Mouse (Mus musculus): ENCODE results near the gene Ggact. TPM values are rescaled to one million over a fixed set of nuclear protein-coding genes. Genes with fewer than 3 reads are reported as not detected.

The Ggact gene
- polyA plus RNA-seq, 1 experiment, result 6.3 TPM

DNA sequence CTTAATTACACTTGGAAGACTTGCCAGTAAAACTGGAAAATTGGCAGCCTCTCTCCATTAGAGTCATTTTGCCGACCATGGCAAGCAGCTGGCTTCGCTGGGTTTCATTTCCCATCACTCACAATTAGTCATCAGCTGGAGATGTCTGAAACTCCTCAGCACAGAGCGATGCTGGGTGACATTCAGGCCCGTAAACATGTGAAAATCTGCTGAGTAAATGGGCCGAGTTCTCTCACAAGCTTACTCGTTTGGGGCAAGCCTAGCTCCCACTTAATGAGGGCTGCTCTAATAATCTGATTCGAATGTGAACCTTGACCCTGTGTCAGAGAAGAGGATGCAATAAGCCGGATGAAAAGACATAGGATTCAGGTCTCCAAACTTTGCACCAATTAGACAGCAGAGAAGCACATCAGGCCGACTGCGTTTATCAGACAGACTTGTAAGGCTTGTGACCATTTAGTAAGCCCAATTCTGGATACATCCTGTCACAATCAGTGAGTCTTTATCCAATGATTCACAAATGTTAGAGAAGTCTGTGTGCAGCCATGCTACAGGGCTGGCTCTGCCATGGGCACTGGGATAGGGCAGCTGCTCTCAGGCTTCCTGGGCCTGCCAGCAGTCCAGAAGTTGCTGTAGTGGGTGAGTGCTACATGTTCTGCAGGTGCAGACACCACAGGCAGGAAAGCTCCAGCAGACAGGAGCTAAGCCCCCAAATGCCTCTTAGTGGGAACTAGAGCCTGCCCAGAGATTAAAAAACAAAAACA, 29.6 kb downstream of the Ggact start:
- no peaks in the 10 kb centered on the region for H3K9me3 ChIP-seq
- H3K4me3 ChIP-seq (replicated peaks), result no peak overlapping the region
- TF ChIP-seq FLI1 (IDR thresholded peaks at IDR 0.05; ENCODE audit: low read length), result no peak
- no peak for TF ChIP-seq GATA1 (IDR thresholded peaks at IDR 0.05; ENCODE audit: borderline replicate concordance, low read length)
- H3K27me3 ChIP-seq (replicated peaks), result no peaks in the 10 kb centered on the region
- H3K4me1 ChIP-seq, result no peaks in the 10 kb centered on the region
- peaks cover 10% of the 10 kb centered on the region for H3K36me3 ChIP-seq (replicated peaks; ENCODE audit: low read length)

DNA sequence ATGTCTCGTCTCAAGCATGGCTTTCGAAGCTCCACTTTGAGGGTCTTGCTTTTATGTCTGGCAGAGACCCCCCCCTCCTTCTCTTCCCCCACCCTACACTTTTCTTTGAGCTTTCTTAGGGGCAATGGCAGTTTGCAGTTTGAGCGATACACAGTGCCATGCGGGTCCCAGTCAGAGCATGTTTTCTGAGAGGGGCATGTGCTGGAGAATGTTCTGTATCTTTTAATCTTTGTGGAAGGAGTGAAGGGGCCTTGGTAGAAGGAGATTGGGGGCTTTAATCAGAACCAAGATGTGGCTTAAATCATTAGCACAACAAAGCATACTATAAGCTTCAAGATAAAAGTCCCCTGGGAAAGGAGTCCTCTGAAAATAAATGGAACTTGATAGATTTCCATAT, 30.1 kb downstream of the Ggact start:
- no peak overlapping the region for H3K4me3 ChIP-seq (replicated peaks)
- peaks cover 4% of the 10 kb centered on the region for H3K36me3 ChIP-seq (replicated peaks; ENCODE audit: low read length)
- TF ChIP-seq GATA1 (IDR thresholded peaks at IDR 0.05; ENCODE audit: borderline replicate concordance, low read length) (no peak), FLI1 (IDR thresholded peaks at IDR 0.05; ENCODE audit: low read length) (no peak)
- no peaks in the 10 kb centered on the region for H3K4me1 ChIP-seq
- no peaks in the 10 kb centered on the region for H3K27me3 ChIP-seq (replicated peaks)
- H3K9me3 ChIP-seq, result no peaks in the 10 kb centered on the region

DNA sequence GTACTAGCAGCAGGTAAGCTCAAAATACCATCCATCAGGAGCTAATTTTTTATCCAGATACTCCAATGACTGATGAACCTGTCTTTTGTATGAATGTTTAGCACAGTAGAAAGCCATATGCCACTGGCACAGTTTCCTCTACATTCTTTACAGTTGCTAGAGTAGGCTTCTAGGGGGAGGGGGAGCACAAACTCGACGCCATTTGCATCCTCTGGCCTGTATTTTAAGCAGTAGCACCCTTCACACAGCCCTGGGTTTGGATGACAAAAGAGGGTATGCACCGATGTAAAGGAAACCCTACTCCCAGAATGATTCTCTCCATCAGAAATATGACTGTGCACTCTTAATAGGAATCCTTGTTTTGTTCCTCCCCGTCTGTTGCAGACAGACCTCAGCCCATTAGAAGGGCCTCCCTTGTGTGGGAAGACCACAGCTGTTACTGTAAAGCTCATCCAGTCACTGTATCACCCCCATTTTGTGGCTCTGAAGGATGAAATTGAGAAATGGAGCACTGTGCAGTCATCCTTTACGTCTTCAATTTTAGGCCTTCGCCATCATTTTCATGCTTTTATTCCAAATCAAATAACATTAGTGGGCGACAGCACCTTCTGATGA, 30.7 kb downstream of the Ggact start:
- Histone ChIP-seq H3K27me3 (replicated peaks) (no peaks in the 10 kb centered on the region), H3K36me3 (replicated peaks; ENCODE audit: low read length) (peaks cover 3% of the 10 kb centered on the region), H3K9me3 (no peaks in the 10 kb centered on the region), H3K4me1 (no peaks in the 10 kb centered on the region), H3K4me3 (replicated peaks) (no peak overlapping the region)
- no peak for TF ChIP-seq GATA1 (IDR thresholded peaks at IDR 0.05; ENCODE audit: borderline replicate concordance, low read length)
- no peak for TF ChIP-seq FLI1 (IDR thresholded peaks at IDR 0.05; ENCODE audit: low read length)

DNA sequence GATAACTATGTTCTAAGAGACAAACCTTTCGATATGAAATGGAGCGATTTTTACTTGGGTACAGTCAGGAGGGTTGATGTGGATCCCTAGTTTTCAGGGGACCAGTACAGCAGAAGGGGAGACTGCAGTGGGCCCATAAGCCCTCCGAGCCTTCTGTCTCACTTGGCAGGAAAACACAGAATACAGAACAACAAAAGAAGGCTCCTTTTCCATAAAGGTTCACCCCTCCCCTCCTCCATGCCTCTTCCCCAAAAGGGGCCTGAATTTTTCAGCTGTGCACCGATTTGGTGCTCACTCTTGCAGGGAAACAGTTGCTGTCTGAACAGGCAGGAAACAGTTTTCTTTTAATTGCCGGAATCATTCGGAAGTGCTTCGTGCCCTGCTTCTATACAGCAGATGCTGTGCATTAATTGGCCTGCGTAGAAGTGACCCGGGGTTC, 31.3 kb downstream of the Ggact start:
- no peak for TF ChIP-seq GATA1 (IDR thresholded peaks at IDR 0.05; ENCODE audit: borderline replicate concordance, low read length)
- Histone ChIP-seq H3K27me3 (replicated peaks) (no peaks in the 10 kb centered on the region), H3K36me3 (replicated peaks; ENCODE audit: low read length) (peaks cover 3% of the 10 kb centered on the region), H3K4me3 (replicated peaks) (no peak overlapping the region), H3K9me3 (no peaks in the 10 kb centered on the region), H3K4me1 (no peaks in the 10 kb centered on the region)

DNA sequence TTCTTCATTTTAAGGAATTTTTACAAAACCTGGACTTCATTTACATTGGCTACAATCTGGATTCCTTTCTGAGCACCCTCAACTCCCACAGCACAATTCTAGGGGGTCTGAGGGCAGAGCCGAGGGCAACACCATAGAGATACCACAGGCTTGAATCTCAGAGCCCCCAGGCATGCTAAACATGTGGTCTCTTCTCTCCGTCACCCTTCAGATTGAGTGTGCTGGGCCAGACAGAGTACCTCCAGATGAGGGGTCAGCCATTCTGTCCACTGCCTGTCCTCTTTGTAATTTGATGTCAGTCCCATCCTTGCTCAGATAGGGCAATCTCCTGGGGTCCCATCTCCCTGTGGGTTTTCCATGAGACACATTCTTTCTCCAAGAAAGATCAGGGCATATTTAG, 31.9 kb downstream of the Ggact start:
- H3K4me1 ChIP-seq, result no peaks in the 10 kb centered on the region
- TF ChIP-seq GATA1 (IDR thresholded peaks at IDR 0.05; ENCODE audit: borderline replicate concordance, low read length) (no peak), FLI1 (IDR thresholded peaks at IDR 0.05; ENCODE audit: low read length) (no peak)
- no peaks in the 10 kb centered on the region for H3K27me3 ChIP-seq (replicated peaks)
- no peaks in the 10 kb centered on the region for H3K9me3 ChIP-seq
- H3K36me3 ChIP-seq (replicated peaks; ENCODE audit: low read length), result no peaks in the 10 kb centered on the region
- H3K4me3 ChIP-seq (replicated peaks), result no peak overlapping the region

DNA sequence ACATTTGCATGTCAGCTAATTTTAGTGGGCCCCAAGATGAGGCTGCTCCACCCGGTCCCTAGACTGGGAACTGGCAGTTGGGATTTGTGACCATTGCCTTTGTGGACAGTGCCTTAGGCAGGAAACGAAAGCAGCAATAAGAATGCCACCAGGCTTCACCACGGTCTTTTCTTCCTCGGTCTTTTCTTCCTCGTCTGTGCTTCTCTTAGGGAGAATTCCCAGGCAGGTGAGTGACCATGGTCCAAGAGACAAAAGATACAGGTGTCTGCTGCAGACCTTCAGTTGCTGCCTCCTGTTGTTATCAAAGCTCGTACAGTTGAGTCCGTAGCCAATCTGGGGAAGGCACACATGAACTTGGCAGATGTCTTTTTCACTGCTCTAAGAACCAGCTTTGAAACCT, 33.3 kb downstream of the Ggact start:
- TF ChIP-seq GATA1 (IDR thresholded peaks at IDR 0.05; ENCODE audit: borderline replicate concordance, low read length), result no peak
- TF ChIP-seq FLI1 (IDR thresholded peaks at IDR 0.05; ENCODE audit: low read length), result no peak
- Histone ChIP-seq H3K4me3 (replicated peaks) (no peak overlapping the region), H3K36me3 (replicated peaks; ENCODE audit: low read length) (no peaks in the 10 kb centered on the region), H3K27me3 (replicated peaks) (no peaks in the 10 kb centered on the region), H3K4me1 (no peaks in the 10 kb centered on the region), H3K9me3 (no peaks in the 10 kb centered on the region)

DNA sequence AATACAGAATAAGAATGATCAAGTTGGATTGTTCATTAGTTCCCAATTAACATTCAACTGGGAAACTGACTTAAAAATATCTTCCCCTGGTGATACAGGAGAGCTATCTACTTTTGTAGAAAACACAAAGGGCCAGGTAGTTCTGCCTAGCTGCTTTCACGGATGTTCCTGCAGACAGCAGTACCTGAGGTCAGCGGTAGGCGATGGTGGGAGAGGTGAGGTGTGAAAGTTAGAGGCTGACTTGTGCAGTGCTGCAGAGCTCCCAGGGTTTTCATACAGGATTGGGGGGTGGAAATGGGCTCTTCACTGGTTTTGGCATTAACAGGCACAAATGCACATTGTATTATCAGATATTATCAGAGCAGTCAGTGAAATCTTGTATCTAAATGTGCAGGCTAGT, 35.8 kb downstream of the Ggact start:
- Histone ChIP-seq H3K27me3 (replicated peaks) (peaks cover 5% of the 10 kb centered on the region), H3K9me3 (no peaks in the 10 kb centered on the region), H3K36me3 (replicated peaks; ENCODE audit: low read length) (no peaks in the 10 kb centered on the region), H3K4me1 (no peaks in the 10 kb centered on the region), H3K4me3 (replicated peaks) (no peak overlapping the region)
- TF ChIP-seq GATA1 (IDR thresholded peaks at IDR 0.05; ENCODE audit: borderline replicate concordance, low read length), result no peak
- TF ChIP-seq FLI1 (IDR thresholded peaks at IDR 0.05; ENCODE audit: low read length), result no peak

DNA sequence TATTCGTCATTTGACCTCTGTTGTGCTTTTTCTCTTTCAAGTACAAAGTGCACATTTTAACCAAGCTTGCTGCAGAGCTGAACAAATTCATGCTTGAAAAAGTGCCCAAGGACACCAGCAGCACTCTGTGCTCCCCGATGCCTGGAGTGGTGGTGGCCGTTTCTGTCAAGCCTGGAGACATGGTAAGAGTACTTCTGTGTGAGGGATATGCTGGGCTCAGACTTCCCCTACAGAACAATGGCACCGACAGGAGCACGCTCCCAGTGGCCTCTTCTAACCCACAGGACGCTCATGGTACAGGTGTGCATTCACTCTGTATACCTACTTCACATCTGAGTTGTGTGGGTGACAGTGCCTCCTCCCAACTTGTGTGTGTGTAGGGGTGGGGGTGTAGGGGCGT, 36.8 kb downstream of the Ggact start:
- Histone ChIP-seq H3K9me3 (no peaks in the 10 kb centered on the region), H3K4me3 (replicated peaks) (no peak overlapping the region), H3K36me3 (replicated peaks; ENCODE audit: low read length) (no peaks in the 10 kb centered on the region), H3K4me1 (no peaks in the 10 kb centered on the region), H3K27me3 (replicated peaks) (peaks cover 7% of the 10 kb centered on the region)
- TF ChIP-seq FLI1 (IDR thresholded peaks at IDR 0.05; ENCODE audit: low read length) (no peak), GATA1 (IDR thresholded peaks at IDR 0.05; ENCODE audit: borderline replicate concordance, low read length) (no peak)

DNA sequence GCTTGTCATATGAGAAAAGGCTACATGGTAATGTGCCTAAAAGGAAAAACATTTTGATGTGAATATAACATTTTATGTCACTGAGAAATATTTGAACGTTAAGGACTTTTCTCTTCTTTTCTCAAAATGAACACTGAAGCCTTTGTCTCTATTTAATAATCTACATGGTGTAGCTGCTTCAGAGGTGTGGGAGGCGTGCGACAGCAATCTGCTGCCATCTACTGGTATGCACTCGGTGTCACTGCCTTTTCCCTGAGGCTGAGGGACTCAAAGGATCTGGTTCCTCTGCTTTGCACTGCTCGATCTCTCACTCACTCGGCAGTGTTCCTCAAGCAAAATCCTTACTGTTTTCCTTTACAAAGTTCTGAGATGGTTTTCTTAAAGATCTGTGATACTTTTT, 37.4 kb downstream of the Ggact start:
- Histone ChIP-seq H3K4me3 (replicated peaks) (no peak overlapping the region), H3K36me3 (replicated peaks; ENCODE audit: low read length) (no peaks in the 10 kb centered on the region), H3K4me1 (no peaks in the 10 kb centered on the region), H3K27me3 (replicated peaks) (peaks cover 7% of the 10 kb centered on the region), H3K9me3 (no peaks in the 10 kb centered on the region)
- TF ChIP-seq GATA1 (IDR thresholded peaks at IDR 0.05; ENCODE audit: borderline replicate concordance, low read length), result no peak
- TF ChIP-seq FLI1 (IDR thresholded peaks at IDR 0.05; ENCODE audit: low read length), result no peak

DNA sequence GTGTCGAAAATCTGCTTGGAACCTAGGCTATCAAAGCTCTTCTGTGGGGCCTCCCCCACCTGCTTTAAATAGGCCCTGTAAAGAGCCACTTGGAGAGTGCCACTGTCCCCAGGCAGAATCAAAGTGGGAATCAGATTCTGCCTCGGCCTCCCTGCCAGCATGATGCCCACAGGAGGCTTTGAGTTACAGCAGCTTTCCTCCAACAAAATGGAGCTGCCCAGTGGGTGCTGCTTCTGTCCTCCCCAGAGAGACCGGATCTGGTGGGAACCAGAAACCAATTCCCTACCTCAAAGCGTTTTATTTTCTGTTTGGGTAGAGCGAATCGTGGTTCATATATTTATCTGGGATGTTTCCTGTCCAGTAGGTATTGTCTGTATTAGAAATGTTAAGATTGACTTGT, 37.9 kb downstream of the Ggact start:
- TF ChIP-seq FLI1 (IDR thresholded peaks at IDR 0.05; ENCODE audit: low read length) (no peak), GATA1 (IDR thresholded peaks at IDR 0.05; ENCODE audit: borderline replicate concordance, low read length) (no peak)
- H3K4me3 ChIP-seq (replicated peaks), result no peak overlapping the region
- peaks cover 7% of the 10 kb centered on the region for H3K27me3 ChIP-seq (replicated peaks)
- H3K4me1 ChIP-seq, result no peaks in the 10 kb centered on the region
- H3K9me3 ChIP-seq, result no peaks in the 10 kb centered on the region
- H3K36me3 ChIP-seq (replicated peaks; ENCODE audit: low read length), result no peaks in the 10 kb centered on the region
